Mouse (Mus musculus): ENCODE results near the gene Slitrk3.
A peak's percentile ranks its signal among the peaks of the same experiment; 100 is the strongest.

DNA sequence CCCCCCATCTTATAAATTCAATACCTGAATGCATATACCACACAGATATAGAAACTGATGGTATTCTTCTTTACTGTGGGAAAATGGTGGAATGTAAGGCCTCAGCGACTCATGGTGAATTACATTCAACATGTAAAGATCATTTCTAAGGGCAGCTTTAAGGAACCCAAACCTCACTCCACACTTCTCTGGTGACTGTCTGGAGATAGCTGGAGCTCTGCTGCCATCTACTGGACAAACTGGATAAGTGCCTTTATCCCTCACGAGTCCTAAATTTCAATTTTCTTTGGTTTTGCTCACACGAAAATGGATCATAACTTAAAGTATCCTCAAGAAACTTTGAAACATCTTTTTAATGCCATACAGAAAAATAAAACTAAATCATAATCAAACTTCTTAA, 11.4 kb downstream of the Slitrk3 start:
- TF ChIP-seq CTCF (IDR thresholded peaks at IDR 0.05): peak; percentile 89
- TF ChIP-seq POLR2A (IDR thresholded peaks at IDR 0.05; ENCODE audit: insufficient read depth, low read depth, low read length): no peak
